Mouse (Mus musculus): ENCODE results near the gene Btnl10. TPM values are rescaled to one million over a fixed set of nuclear protein-coding genes. Genes with fewer than 3 reads are reported as not detected.
A peak's percentile ranks its signal among the peaks of the same experiment; 100 is the strongest.

The Btnl10 gene
- not detected for total RNA-seq (2021)
- long read RNA-seq, experiment 1: 0 reads
- long read RNA-seq, experiment 2: 0 reads

- no peak for DNase-seq
These were observed at the start of gene Btnl10 for GRCm38 (mm10) chr11:58917745-58918366. Gene Btnl10, plus strand, starts transcription at chr11:58917908.

GRCm38 (mm10) chr11:58867954-58868330 lies 49.8 kb upstream of the Btnl10 start:
- DNase-seq: no peak

GRCm38 (mm10) chr11:58870961-58871360 lies 46.7 kb upstream of the Btnl10 start:
- peak; percentile 11 to 34 for DNase-seq

- DNase-seq: no peak
These were observed 34.0 kb upstream of the Btnl10 start for GRCm38 (mm10) chr11:58883756-58884155.

GRCm38 (mm10) chr11:58890511-58890910 lies 27.2 kb upstream of the Btnl10 start:
- DNase-seq: no peak

GRCm38 (mm10) chr11:58894456-58894855 lies 23.3 kb upstream of the Btnl10 start:
- DNase-seq: no peak

GRCm38 (mm10) chr11:58897485-58897884 lies 20.2 kb upstream of the Btnl10 start:
- DNase-seq: no peak

- DNase-seq: no peak
These were observed 16.6 kb upstream of the Btnl10 start for GRCm38 (mm10) chr11:58901080-58901479.

GRCm38 (mm10) chr11:58903511-58904409 lies 13.9 kb upstream of the Btnl10 start, which contains the start of gene Zfp39:
Gene Zfp39, minus strand, starts transcription at chr11:58904225.
- DNase-seq: peak; percentile 97

GRCm38 (mm10) chr11:58904410-58904718 lies 13.3 kb upstream of the Btnl10 start:
- DNase-seq: no peak

- DNase-seq: no peak
These were observed 12.9 kb upstream of the Btnl10 start for GRCm38 (mm10) chr11:58904838-58905237.

GRCm38 (mm10) chr11:58913776-58914175 lies 3.9 kb upstream of the Btnl10 start:
- no peak for DNase-seq

- DNase-seq: peak in 1 of 2 experiments; percentile 29
These were observed 3.2 kb upstream of the Btnl10 start for GRCm38 (mm10) chr11:58914461-58915028.

GRCm38 (mm10) chr11:58916879-58917744 lies 596 bp upstream of the Btnl10 start:
- DNase-seq: peak; percentile 59 to 71

GRCm38 (mm10) chr11:58918759-58919158 lies 1.1 kb downstream of the Btnl10 start:
- DNase-seq: no peak

- no peak for DNase-seq
These were observed 4.7 kb downstream of the Btnl10 start for GRCm38 (mm10) chr11:58922420-58922819.

- no peak for DNase-seq
These were observed 8.9 kb downstream of the Btnl10 start for GRCm38 (mm10) chr11:58926651-58927050.

GRCm38 (mm10) chr11:58927053-58927452 lies 9.3 kb downstream of the Btnl10 start:
- no peak for DNase-seq

- peak; percentile 56 to 73 for DNase-seq
These were observed 10.3 kb downstream of the Btnl10 start for GRCm38 (mm10) chr11:58927790-58928651.

- no peak for DNase-seq
These were observed 11.3 kb downstream of the Btnl10 start for GRCm38 (mm10) chr11:58929055-58929454.

- no peak for DNase-seq
These were observed 11.9 kb downstream of the Btnl10 start for GRCm38 (mm10) chr11:58929641-58930040.
